Mouse (Mus musculus) mesoderm, embryonic 11.5 days (tissue): ENCODE measurements around the gene Wrb.
A peak's percentile ranks its signal among the peaks of the same experiment; 100 is the strongest.
"Not testable (repeated sequence)": the region's sequence is repeated elsewhere in the genome, so short reads cannot be mapped to it uniquely, and the experiment has no call there.

Source experiments
- DNase-seq: peaks from one replicate; pipeline ENCODE4 v3.0.0-alpha.2; 2012; ENCODE audit warnings: low read depth, low spot score

Gene Wrb

DNA sequence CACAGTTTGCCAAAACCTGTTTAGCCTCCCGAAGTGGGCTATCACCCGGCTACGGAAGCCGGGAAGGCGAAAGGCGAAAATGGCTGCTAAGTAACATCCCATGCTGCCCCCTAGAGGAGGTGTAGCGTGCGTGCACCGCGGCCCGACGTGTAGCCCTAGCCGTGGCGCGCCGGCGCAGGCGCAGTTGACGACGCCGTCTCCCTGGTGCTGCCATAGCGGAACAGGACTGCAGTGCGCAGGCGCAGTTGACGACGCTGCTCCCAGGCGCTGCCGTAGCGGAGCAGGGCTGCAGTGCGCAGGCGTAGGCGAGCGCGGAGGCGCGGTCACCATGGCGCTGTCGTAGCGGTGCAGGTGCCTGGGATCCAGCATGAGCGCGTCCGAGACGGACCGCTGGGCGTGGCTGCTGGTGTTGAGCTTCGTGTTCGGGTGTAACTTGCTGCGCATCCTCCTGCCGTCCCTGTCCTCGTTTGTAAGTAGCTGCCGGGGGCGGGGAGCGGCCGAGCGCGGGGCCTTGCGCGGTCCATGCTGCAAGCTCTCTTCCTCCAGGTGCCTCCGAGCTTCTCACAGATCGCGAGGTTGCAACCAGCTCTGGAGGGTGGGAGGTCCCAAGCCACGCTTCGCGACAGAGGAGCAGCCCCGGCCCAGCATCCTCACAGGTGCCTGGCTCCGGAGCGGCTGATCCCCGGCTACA lies at the start of gene Wrb:
Gene Wrb (plus strand): TSS at position 298 of the 691 bp plus-strand sequence.
- peak; percentile 100 for DNase-seq

DNA sequence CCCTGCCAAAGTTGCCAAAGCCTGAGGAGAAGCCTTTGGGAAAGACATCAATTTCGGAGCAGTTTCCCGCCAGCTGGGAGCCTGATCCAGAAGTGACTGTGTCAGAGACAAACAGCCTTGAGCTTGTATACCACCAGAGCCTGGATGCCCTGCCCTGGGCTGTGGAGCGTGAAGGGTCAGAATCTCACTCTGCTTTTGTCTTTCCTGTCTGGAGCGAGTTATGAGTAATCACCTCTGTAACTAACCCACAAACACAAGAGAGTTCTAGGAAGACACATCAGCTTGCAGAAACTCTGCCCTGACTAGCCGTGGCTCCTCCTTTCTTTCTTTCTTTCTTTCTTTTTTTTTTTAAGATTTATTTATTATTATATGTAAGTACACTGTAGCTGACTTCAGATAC lies 49.2 kb upstream of the Wrb start:
- no peak for DNase-seq

DNA sequence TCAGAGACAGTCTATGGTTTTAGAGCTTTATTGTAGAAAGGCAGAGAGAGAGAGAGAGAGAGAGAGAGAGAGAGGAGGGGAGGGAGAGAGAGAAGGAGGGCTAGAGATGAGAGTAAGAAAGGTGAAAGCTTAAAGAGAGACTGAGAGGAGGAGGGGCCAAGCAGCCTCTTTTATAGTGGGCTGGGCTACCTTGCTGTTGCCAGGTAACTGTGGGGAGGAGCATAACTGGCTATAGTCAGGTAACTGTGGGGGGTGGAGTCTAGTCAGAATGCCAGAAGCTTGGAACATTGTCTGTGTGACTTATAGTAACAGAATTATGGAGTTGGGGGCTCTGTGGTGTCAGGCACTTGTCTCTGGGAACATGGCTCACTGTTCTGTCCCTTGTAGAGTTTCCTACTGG lies 47.4 kb upstream of the Wrb start:
- not testable (repeated sequence) for DNase-seq

DNA sequence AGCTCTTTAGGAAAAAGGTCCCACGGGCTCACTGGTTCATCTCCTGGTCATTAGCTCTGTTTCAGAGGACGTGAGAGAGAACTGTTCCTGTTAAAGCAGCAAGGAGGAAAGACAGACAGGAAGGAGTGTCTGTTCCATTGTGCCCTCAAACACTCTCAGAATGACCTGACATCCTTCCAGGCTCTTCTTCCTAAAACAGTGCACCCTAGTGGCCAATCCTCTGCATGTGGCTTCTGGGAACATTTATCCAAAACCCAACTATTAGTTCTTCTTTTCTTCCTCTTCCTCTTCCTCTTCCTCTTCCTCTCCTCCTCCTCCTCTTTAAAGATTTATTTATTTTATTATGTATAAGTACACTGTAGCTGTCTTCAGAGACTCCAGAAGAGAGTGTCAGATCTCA lies 42.2 kb upstream of the Wrb start:
- no peak for DNase-seq

DNA sequence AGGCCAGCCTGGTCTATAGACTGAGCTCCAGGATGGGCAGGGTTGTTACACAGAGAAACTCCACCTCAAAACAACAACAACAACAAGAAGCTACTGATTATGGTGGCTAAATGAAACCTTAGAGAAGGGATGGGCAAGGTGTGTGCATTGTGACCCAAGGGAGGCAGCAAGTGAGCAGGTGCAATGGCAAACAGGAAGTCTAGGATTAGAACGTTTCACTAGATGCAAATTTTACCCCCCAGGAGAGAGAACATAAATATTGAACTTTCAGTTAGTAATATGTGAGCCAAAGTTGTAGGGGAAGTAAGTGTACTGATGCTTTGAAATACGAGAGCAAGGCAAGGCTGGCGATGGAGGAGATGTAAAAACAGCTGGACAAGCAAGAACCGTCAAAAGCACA lies 35.5 kb upstream of the Wrb start:
- DNase-seq, result no peak

DNA sequence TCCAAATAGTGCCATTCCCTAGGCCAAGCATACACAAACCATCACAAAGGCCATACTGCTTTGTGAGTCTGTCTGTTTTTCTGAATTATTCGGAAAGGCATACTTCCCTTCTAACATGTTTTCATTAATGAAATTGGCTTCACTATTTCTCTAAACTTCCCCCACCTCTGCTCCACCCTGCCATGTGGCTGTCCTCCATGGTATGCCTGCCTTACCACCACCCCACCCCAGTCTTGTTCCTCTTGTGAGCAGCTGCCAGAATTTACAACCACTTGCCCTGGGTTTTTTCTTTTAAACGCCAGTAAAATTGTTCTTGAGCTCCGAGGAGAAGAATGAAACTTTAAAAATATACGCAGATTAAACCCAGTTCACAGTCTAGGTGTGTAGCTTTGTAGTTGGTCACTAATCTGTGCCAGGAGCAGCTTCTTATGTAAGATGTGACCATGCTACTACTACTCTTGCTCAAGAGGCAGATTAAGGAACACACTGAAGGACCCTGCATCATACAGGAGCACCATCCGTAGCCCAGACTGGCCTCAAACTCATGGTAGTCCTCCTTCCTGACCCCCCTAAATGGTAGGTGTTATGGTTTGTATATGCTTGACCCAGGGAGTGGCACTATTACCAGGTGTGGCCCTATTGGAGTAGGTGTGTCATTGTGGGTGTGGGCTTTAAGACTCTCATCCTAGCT lies 34.4 kb upstream of the Wrb start:
- DNase-seq, result no peak

DNA sequence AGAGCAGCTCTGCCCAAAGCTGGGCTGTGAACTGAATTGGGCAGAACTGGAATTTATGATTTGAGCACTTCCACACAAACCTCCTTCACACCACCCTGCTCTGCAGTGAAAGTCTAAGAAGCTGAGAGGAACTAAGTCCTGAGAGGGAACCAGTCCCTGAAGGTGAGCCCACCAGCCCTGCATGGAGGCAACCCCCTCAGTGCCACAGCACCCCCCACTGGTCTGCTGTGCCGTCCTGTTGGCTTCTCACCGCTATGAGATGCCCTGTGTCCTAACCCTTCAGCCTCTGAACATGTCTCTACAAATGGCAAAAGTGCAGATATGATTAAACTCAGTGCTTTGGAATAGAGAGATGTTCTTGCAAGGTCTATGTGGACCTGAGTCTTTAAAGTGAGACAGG lies 32.4 kb upstream of the Wrb start:
- DNase-seq, result no peak

DNA sequence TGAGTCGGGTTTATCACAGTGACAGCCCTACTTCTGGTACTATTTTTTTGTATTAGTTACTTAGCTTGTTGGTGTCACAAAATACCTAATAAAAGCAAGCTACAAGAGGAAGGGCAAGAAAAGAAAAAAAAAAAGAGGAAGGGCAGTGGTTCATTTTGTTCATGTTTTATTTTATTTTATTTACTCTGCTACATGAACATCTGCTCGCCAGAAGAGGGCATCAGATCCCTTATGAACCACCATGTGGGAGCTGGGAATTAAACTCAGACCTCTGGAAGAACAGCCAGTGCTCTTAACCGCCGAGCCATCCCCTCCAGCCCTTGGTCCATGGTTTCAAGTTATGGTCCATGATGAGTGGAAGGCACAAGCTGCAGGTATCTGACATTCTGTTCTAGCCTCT lies 30.5 kb upstream of the Wrb start:
- no peak for DNase-seq

DNA sequence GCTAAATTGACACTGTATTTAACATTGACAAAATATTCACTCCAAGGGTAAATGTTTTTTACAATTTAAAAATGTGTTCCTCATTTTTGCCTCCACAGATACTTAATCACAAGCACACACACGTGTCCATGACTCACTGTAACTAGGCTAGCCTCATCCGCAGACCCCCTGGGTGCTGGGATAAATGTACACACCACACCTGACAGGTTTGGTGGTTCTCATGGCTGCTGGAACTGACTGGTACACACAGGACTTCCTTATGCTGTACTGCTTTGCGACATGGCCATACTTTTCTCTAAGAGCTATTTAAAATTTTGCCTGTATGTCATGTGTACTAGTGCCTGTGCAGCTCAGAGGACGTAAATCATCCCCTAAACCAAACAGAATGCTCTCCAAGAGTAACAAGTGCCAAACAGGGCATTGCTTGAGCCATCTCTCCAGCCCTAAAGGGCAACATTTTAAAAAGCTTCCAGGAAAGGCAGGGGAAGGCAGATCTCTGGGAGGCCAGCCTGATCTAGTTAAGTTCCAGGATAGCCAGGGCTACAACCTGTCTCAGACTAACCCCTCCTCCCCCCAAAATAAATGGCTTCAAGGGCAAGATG lies 25.1 kb upstream of the Wrb start:
- no peak for DNase-seq

DNA sequence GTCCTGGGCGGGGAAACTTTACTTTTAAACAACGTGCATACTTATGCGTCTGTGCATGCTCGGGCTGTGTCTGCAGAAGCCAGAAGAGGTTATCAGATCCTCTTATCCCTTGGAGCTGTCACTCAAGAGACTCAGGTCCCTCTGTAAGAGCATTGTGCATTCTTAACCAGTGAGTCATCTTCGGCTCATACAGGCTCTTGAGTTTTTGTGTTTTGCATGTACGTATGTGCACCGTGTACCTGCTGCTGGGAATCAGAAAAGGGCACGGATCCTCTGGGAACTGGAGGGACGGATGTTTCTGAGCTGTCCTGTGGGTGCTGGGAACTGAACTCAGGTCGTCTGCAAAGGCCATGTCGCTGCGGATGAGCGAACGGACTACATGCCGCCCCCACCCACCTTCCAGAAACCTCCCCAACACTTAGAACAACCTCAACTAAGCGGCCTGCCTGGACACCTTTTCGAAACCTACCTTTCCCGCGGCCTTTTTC lies 18.5 kb upstream of the Wrb start:
- DNase-seq, result peak; percentile 54

DNA sequence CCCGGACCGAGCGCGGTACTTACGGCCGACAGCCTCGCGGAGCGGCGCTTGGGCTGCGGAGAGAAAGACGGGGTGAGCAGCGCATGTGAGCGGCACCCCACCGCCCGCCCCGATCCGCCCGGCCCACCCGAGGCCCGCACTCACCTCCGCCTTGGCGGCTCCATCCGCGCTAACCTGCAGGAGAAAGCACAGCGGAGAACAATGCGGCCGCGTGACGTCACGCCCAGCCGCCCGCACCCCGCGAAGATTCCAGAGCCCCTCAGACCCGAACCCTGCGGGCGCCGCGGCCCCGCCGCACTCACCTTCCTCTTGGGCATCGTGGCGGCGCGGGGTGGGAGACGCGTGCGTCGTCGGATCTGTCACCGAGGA lies 17.9 kb upstream of the Wrb start:
- no peak for DNase-seq

DNA sequence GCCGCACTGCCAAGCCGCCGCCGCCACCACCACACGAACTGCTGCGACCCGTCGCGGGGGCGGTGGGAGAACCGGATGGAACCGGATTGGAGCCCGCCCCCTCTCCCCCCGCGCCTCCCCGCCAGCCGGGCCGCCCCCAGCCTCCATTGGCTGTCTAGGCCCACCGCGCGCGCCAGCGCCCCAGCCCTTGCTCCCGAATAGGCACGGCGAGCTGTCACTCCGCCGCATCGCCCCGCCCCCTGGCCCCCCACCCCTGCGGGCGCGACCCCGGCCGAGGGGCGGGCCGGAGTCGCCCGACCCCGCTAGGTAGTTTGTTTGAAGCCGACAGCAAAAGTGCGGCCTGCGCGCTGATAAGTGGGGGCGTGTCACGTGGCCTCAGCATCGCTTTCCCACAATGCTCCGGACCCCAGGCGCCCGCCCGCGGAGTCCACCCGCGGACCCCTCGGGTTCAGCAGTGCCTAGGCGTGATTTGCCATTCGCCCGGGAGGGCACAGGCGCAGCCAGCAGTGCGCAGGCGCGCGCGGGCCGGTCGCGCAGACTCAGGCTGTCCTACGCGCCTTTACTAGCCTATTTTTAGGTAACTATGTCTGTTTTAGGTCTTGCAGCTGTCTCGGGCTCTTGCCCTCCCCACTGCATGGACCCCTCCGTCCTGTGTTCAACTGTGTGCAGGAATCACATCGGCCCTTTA lies 17.4 kb upstream of the Wrb start, which contains the start of gene Hmgn1:
Gene Hmgn1 (minus strand): TSS at position 73 of the 688 bp plus-strand sequence.
- peak; percentile 99 for DNase-seq

DNA sequence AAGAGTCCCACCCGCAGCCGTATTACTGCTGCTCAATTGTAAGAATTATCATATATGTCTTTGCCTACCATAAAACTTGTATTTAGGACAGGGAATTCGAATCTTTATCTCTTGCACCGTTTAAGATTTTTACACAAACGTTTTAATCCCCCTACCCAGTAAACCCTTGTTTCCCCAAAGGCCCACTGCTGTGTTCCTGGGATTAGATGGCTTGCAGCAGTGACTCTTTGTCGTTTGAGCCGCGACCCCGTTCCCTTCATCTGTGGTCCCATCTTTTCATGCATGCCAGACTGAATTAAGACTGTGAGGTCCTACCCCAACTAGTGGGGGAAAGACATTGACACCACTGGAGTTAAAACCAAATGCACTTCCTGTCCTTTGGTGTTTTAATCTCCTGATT lies 16.7 kb upstream of the Wrb start:
- peak; percentile 50 for DNase-seq

DNA sequence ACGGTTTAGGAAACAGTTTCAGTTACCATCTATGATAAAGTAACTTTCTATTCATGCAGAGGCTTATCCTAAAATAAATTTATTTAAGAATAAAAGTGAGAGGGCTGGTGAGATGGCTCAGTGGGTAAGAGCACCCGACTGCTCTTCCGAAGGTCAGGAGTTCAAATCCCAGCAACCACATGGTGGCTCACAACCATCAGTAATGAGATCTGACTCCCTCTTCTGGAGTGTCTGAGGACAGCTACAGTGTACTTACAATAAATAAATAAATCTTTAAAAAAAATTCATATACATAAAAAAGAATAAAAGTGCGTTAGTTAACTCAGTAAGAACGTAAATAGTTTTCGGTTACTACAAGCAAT lies 478 bp upstream of the Wrb start:
- not testable (repeated sequence) for DNase-seq

DNA sequence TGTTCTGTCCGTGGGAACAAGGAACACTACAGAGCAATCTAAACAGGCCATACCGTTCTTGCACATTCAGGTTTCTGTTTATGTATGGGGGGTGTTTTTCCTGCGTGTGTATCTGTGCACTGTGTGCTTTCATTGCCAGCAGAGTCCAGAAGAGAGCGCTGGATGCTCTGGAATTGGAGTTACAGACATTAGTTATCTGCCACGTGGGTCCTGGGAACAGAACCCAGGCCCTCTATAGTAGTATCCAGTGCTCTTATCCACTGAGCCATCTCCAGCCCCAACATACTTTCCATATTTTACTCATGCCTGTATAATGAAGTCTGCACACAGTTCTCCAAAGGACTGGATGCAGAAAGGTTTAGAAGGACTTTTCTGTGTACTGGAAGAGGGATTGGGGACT lies 607 bp downstream of the Wrb start:
- no peak for DNase-seq

DNA sequence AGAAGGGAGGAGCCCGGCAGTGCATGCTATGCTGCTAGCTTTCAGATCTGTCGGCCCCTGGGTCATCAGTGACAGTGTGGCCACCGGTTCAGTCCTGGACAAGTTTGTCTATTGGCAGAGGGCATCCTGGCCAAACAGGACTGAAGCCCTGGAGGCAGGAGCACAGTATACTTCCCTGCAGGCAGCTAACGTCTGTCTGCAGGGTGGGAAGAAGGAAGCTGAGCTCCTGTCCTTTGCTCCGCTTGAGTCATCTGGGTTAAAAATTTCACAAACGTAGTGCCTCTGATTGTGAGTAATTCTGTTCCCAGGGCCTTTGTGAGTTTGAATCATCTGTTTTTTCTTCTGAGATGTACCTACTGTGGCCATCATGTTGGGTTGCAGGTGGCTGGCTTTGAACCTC lies 3.6 kb downstream of the Wrb start:
- DNase-seq, result no peak

DNA sequence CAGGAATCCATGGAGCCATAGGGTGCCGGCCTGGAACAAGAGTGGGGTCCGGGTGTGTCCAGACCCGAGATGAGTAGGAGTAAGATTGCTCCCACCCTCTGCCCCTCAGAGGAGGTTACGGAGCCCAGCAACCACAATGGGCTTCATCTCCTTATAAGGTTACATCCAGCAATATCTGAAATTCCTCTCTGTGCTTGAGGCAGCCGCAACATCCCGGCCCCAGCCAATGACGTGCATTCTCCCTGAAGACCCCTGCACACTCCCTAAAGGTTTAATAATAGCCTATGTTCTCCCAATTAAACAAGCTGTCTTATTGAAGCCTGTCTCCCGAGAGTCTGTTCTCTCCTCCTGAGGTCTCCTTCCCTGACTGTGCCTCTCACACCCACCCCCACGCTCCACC lies 4.1 kb downstream of the Wrb start:
- DNase-seq, result no peak

DNA sequence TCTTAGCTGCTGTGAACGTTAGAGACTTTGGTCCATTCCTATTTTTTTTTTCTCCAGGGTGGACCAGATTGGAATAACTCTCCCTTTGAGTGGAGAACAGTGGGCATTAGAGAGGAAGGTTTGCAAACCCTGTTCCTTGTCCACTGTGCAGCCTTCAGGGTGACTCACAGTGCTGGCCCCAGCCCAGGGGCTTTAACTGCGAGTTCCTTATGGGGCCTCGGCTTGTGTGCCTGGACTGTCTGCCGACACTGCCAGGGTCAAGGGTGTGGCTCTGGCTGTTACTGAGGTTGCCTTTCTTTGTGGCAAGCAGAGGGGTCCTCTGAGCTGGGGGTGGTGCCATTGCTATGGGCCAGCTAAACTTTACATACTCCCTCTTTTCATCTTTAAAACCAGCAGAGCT lies 5.8 kb downstream of the Wrb start:
- no peak for DNase-seq

DNA sequence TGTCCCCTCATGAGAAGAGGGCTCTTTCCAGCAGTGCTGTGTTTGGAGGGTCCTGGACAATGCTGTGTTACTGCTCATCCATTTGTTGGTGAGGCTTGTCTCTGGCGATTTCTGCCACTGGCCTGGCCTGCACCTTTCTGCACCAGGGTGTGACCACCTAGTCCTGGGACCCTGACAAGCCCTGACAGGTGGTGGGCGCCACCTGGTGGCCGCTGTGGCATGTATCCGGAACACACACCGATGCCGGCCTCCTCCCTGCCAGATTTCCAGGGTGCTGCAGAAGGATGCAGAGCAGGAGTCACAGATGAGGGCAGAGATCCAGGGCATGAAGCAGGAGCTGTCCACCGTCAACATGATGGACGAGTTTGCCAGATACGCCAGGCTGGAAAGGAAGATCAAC lies 6.3 kb downstream of the Wrb start:
- DNase-seq, result peak; percentile 73

DNA sequence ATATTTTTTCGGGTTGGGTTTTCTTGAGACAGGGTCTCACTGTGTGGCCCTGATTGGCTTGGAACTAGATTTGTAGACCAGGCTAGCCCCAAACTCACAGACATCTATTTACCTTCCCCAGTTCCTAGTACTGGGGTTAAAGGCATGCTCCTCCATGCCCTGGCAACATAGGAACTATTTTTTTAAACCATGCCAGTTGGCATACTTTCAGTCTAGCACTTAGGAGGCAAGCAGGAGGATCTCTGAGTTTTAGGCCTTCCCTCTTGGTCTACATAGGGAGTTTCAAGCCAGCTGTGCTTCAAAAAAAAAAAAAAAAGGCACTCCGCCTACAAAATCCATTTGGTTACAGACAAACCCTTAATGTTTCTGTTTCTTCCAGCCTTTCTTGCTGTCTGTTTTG lies 9.3 kb downstream of the Wrb start:
- DNase-seq, result no peak

DNA sequence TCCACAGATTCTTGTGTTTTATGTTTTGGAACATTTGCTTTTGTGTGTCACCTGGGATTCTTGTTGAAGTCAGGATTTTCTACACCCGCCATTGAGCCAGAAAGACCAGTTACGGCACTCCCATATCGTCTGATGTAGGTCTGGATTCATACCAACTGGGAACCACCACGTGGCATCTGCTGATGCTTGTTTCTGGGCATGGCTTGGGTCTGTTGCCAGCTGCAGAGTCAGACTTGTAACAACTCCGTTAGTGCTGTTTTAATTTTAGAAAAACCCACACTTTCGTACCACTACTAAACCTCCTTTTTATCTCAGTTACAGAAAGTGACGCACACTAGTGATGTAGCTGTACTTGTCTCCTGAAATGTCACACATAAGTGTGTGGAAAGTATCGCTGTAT lies 10.8 kb downstream of the Wrb start:
- no peak for DNase-seq

DNA sequence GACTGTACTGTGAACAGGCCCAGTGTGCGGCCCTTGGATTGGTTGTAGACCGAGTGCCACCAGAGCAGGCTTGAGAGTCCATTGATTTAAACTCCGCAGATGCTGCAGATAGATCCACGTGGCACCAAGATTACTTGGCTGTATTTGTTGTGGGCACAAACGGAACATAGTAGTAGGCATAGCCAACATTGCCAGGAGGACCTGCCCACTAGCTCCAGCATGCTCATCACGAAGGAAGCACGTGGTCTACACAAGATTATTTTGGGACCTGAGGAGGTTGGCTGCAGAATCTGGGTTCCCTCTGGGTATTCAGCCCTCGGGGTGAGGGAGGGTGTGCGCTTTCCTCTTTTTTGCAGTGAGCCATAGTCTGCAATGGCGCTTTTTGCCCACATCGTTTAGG lies 12.0 kb downstream of the Wrb start:
- no peak for DNase-seq
